Mouse (Mus musculus): Measurements from ENCODE around the gene Cebpb. TPM values are rescaled to one million over a fixed set of nuclear protein-coding genes. Genes with fewer than 3 reads are reported as not detected.

Cebpb gene
- total and polyA plus RNA-seq, 3 experiments, result 9.9 to 10.7 TPM; not detected in 1

- TF ChIP-seq CHD1 (IDR thresholded peaks at IDR 0.05; ENCODE audit: low read depth, low read length) (no peak), ZMIZ1 (IDR thresholded peaks at IDR 0.05; ENCODE audit: low read depth, low read length) (peak; percentile 60; the same call in 1 of the 2 replicates), SIN3A (IDR thresholded peaks at IDR 0.05; ENCODE audit: low read length) (peak; percentile 21; the same call in 1 of the 2 replicates), ETS1 (IDR thresholded peaks at IDR 0.05; ENCODE audit: low read depth, low read length) (no peak), RAD21 (IDR thresholded peaks at IDR 0.05; ENCODE audit: low read depth, low read length) (peak; percentile 26), HCFC1 (IDR thresholded peaks at IDR 0.05; ENCODE audit: low read depth, low read length) (peak; percentile 11)
These were observed at the start of gene Cebpb (continued) for GRCm38 (mm10) chr2:167688498-167689451.

DNA sequence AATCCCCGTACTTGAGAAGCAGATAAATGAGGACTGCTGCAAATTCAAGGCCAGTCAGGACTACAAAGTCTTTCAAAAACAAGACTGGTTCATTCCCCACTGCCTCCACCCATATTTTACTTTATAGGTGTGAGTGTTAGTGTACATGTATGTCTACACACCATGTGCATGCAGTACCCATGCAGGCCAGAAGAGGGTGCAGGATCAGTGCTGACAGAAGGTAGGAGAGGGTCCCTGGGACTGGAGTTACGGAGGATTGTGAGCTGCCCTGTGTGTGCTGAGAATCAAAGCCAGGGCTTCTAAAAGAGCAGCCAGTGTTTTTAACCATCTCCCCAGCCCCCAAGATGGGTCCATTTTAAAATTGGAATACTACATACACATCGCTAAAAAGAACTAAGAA, 48.4 kb upstream of the Cebpb start:
- no peak overlapping the region for H3K4me3 ChIP-seq (ENCODE audit: control insufficient read depth in 1 of 2, insufficient read depth in 1 of 2, low read depth in 2 of 2, low read length in 2 of 2)
- TF ChIP-seq HCFC1 (IDR thresholded peaks at IDR 0.05; ENCODE audit: low read depth, low read length) (0 out of 2 replicates have a peak, but pooled peaks have one; percentile 15), MYC (IDR thresholded peaks at IDR 0.05; ENCODE audit: low read depth, low read length) (0 out of 2 replicates have a peak, but pooled peaks have one; percentile 38), USF1 (IDR thresholded peaks at IDR 0.05; ENCODE audit: low read depth, low read length) (no peak), RAD21 (IDR thresholded peaks at IDR 0.05; ENCODE audit: low read depth, low read length) (peak; percentile 20), CTCF (IDR thresholded peaks at IDR 0.05 in 2 of 3, conservative IDR thresholded peaks at IDR 0.05 in 1 of 3; ENCODE audit: control insufficient read depth in 1 of 3, insufficient read depth in 1 of 3, low read depth in 2 of 3, low read length in 3 of 3, poor library complexity in 1 of 3, severe bottlenecking in 1 of 3) (peak; percentile 63 to 87 (median 67)), SMC3 (IDR thresholded peaks at IDR 0.05; ENCODE audit: low read depth, low read length) (peak; percentile 59)
- peak; percentile 66 for DNase-seq (ENCODE audit: low read depth, low spot score)
- no peak overlapping the region for H3K9ac ChIP-seq (ENCODE audit: control insufficient read depth, low read depth, low read length, poor library complexity, severe bottlenecking)
- no peaks in the 10 kb centered on the region for H3K27me3 ChIP-seq (ENCODE audit: control insufficient read depth in 1 of 2, insufficient read depth in 2 of 2, low read length in 2 of 2)
- H3K27ac ChIP-seq (ENCODE audit: control insufficient read depth, low read depth, low read length), result no peak overlapping the region
- H3K4me1 ChIP-seq (ENCODE audit: control insufficient read depth in 1 of 2, insufficient read depth in 2 of 2, low read length in 2 of 2), result peaks cover 0 to 3% of the 10 kb centered on the region in 2 experiments; a peak in 1 of 4 replicates
- H3K36me3 ChIP-seq (ENCODE audit: control insufficient read depth in 1 of 2, insufficient read depth in 2 of 2, low read length in 2 of 2), result peaks cover 0 to 3% of the 10 kb centered on the region in 2 experiments; a peak in 2 of 4 replicates
- no peaks in the 10 kb centered on the region for H3K9me3 ChIP-seq (replicated peaks; ENCODE audit: insufficient read depth, low read length)
- H3K79me2 ChIP-seq (ENCODE audit: control insufficient read depth, insufficient read depth, low read length, poor library complexity), result no peaks in the 10 kb centered on the region

- TF ChIP-seq CTCF (IDR thresholded peaks at IDR 0.05 in 2 of 3, conservative IDR thresholded peaks at IDR 0.05 in 1 of 3; ENCODE audit: control insufficient read depth in 1 of 3, insufficient read depth in 1 of 3, low read depth in 2 of 3, low read length in 3 of 3, poor library complexity in 1 of 3, severe bottlenecking in 1 of 3) (peak; percentile 34 to 77 (median 61); a peak in 5 of 6 replicates), ZNF384 (IDR thresholded peaks at IDR 0.05; ENCODE audit: low read depth, low read length) (no peak), TBP (IDR thresholded peaks at IDR 0.05; ENCODE audit: low read depth, low read length) (no peak), SMC3 (IDR thresholded peaks at IDR 0.05; ENCODE audit: low read depth, low read length) (peak; percentile 68), GATA1 (IDR thresholded peaks at IDR 0.05; ENCODE audit: low read depth, low read length) (no peak), RAD21 (IDR thresholded peaks at IDR 0.05; ENCODE audit: low read depth, low read length) (peak; percentile 42), ZC3H11A (IDR thresholded peaks at IDR 0.05; ENCODE audit: low read depth, low read length) (peak; percentile 12; the same call in 1 of the 2 replicates)
- Histone ChIP-seq H3K9me3 (replicated peaks; ENCODE audit: insufficient read depth, low read length) (no peaks in the 10 kb centered on the region), H3K79me2 (ENCODE audit: control insufficient read depth, insufficient read depth, low read length, poor library complexity) (no peaks in the 10 kb centered on the region), H3K27ac (ENCODE audit: control insufficient read depth, low read depth, low read length) (no peak overlapping the region), H3K9ac (ENCODE audit: control insufficient read depth, low read depth, low read length, poor library complexity, severe bottlenecking) (no peak overlapping the region), H3K4me1 (ENCODE audit: control insufficient read depth in 1 of 2, insufficient read depth in 2 of 2, low read length in 2 of 2) (no peaks in the 10 kb centered on the region), H3K4me3 (ENCODE audit: control insufficient read depth in 1 of 2, insufficient read depth in 1 of 2, low read depth in 2 of 2, low read length in 2 of 2) (no peak overlapping the region), H3K27me3 (ENCODE audit: control insufficient read depth in 1 of 2, insufficient read depth in 2 of 2, low read length in 2 of 2) (no peaks in the 10 kb centered on the region), H3K36me3 (ENCODE audit: control insufficient read depth in 1 of 2, insufficient read depth in 2 of 2, low read length in 2 of 2) (no peaks in the 10 kb centered on the region)
- no peak for DNase-seq (ENCODE audit: low read depth, low spot score)
These were observed 47.4 kb upstream of the Cebpb start for GRCm38 (mm10) chr2:167641337-167641736.

All from MEL (cell line).